Mouse (Mus musculus) stomach, postnatal 0 days (tissue): Measurements from ENCODE around the gene Hspa12a.

Experiments used
- CTCF ChIP-seq: IDR thresholded peaks from 2 replicates; pipeline ENCODE4 v1.5.1; 2016; ENCODE audit warnings: antibody characterized with exemption, low read depth, mild to moderate bottlenecking, moderate library complexity
- EP300 ChIP-seq: optimal IDR thresholded peaks from 2 replicates; pipeline ENCODE3; 2016; ENCODE audit warnings: antibody characterized with exemption

GRCm38 (mm10) chr19:58789194-58789593, 154.3 kb downstream of the Hspa12a start:
- no peak for TF ChIP-seq CTCF
- no peak for TF ChIP-seq EP300
